Mouse (Mus musculus): ENCODE data around the gene Rab7. TPM values are rescaled to one million over a fixed set of nuclear protein-coding genes. Genes with fewer than 3 reads are reported as not detected.

Rab7 gene
- polyA plus RNA-seq, 1 experiment from 2014 or later: 231 TPM

DNA sequence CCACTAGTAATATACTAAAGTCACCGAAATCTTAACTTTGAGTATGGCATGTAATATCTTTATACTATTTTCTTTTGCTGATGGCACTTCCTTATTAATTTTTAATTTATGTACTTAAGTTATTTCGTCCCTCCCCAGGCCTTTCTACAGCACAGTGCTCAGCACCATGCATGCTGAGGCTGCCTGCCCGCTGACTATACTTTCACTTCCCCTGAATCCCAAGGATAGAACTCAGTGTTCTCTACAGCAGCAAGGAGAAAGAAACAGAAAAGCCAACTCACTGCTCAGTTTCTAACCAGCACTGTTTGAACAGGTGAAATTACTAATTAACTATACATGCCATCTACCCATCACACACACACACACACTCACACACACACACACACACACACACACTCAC, 11.6 kb downstream of the Rab7 start:
- DNase-seq (ENCODE audit: low spot score): no peak
- no peak overlapping the region for H3K4me2 ChIP-seq (ENCODE audit: low read depth, low read length)
- no peak overlapping the region for H3K4me3 ChIP-seq (ENCODE audit: low read depth, low read length)
- no peak overlapping the region for H3K27ac ChIP-seq (replicated peaks; ENCODE audit: low read depth, low read length)
- H3K27me3 ChIP-seq (ENCODE audit: control insufficient read depth, insufficient read depth, low read length): no peaks in the 10 kb centered on the region
- no peaks in the 10 kb centered on the region for H3K4me1 ChIP-seq (ENCODE audit: control insufficient read depth, insufficient read depth, low read length)
- no peaks in the 10 kb centered on the region; the same call in 1 of the 2 replicates for H3K36me3 ChIP-seq (replicated peaks; ENCODE audit: control insufficient read depth, insufficient read depth, low read depth, low read length)
- H3K9me3 ChIP-seq (replicated peaks; ENCODE audit: control insufficient read depth, low read length): no peaks in the 10 kb centered on the region
- WGBS: 94% methylated on average over 3 of the region's 3 CpGs
- no peak for ATAC-seq (replicated peaks; ENCODE audit: insufficient number of reproducible peaks, low FRiP score, low TSS enrichment, low read depth)
- H3K9ac ChIP-seq (replicated peaks; ENCODE audit: low read length): no peak overlapping the region

DNA sequence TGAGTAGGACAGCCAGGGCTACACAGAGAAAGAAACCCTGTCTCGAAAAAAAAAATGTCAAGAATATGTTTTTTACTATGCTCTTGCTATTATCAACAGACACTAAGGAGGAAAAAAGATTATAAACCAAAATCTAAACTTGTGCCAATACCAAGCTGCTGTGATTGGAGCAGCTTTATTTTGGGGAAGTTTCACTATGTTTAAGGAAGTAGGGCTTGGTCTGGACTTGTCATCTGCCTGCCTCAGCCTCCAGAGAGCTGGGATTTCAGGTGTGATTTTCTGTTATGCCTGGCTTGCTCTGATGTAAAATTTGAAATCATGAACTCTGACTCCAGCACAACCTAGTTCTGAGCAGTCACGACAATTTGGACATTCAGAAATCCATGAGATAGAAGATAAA, 14.6 kb downstream of the Rab7 start:
- Histone ChIP-seq H3K27ac (replicated peaks; ENCODE audit: low read depth, low read length) (no peak overlapping the region), H3K4me3 (ENCODE audit: low read depth, low read length) (no peak overlapping the region), H3K4me1 (ENCODE audit: control insufficient read depth, insufficient read depth, low read length) (no peaks in the 10 kb centered on the region), H3K9me3 (replicated peaks; ENCODE audit: control insufficient read depth, low read length) (no peaks in the 10 kb centered on the region), H3K36me3 (replicated peaks; ENCODE audit: control insufficient read depth, insufficient read depth, low read depth, low read length) (no peaks in the 10 kb centered on the region), H3K27me3 (ENCODE audit: control insufficient read depth, insufficient read depth, low read length) (no peaks in the 10 kb centered on the region), H3K4me2 (ENCODE audit: low read depth, low read length) (no peak overlapping the region), H3K9ac (replicated peaks; ENCODE audit: low read length) (no peak overlapping the region)
- DNase-seq (ENCODE audit: low spot score) (no peak), ATAC-seq (replicated peaks; ENCODE audit: insufficient number of reproducible peaks, low FRiP score, low TSS enrichment, low read depth) (no peak)
- WGBS: 93% methylated on average over 2 of the region's 2 CpGs

DNA sequence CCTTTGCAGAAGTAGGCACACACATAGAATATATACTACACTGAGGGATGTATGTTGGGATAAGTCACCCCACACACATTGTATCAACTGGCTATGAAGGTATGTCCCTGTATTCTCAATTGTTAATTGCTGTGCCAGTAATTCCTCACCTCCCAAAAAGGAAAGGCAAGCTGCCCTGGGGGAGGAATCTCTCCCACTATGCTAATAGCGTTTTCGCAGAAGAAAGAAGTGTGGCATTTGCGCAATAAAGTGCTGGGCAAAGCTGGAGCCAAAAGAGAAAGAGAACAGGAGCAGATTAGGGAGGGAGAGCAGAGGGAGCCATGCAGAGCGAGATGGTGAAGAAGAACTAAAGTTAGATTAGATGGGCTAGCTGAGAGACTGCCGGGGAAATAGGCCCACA, 17.7 kb downstream of the Rab7 start:
- no peaks in the 10 kb centered on the region for H3K4me1 ChIP-seq (ENCODE audit: control insufficient read depth, insufficient read depth, low read length)
- H3K9me3 ChIP-seq (replicated peaks; ENCODE audit: control insufficient read depth, low read length): no peaks in the 10 kb centered on the region
- H3K27ac ChIP-seq (replicated peaks; ENCODE audit: low read depth, low read length): no peak overlapping the region
- H3K4me3 ChIP-seq (ENCODE audit: low read depth, low read length): no peak overlapping the region
- no peak overlapping the region for H3K4me2 ChIP-seq (ENCODE audit: low read depth, low read length)
- no peak overlapping the region for H3K9ac ChIP-seq (replicated peaks; ENCODE audit: low read length)
- ATAC-seq (replicated peaks; ENCODE audit: insufficient number of reproducible peaks, low FRiP score, low TSS enrichment, low read depth) (no peak), DNase-seq (ENCODE audit: low spot score) (no peak)
- WGBS: 80% methylated on average over 5 of the region's 5 CpGs
- H3K36me3 ChIP-seq (replicated peaks; ENCODE audit: control insufficient read depth, insufficient read depth, low read depth, low read length): no peaks in the 10 kb centered on the region
- no peaks in the 10 kb centered on the region for H3K27me3 ChIP-seq (ENCODE audit: control insufficient read depth, insufficient read depth, low read length)

DNA sequence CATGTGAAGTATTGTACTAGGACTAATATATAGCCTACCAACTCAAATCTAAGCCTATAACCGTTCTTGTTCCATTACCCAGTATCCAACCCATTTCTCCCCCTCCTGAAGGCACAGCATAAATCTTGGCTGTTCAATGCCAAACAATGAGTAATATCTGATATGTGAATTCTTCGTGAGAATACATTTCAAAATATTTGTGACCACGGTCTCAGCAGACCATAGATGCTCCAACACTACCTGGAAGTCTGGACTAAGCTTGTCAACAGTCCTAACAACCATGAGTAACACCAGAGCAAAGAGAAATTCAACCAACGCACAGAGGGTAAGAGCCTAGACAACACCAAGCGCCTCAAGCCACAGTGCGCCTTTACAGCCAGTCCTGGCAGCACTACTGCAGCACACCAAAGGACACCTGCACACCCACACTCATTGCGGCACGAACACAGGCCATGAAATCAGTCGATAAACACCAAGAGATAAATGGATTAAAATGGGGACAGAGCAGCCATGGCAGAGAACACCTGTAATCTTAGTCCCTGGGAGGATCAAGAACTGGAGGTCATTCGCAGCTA, 21.7 kb downstream of the Rab7 start:
- Histone ChIP-seq H3K9me3 (replicated peaks; ENCODE audit: control insufficient read depth, low read length) (no peaks in the 10 kb centered on the region), H3K27me3 (ENCODE audit: control insufficient read depth, insufficient read depth, low read length) (no peaks in the 10 kb centered on the region), H3K4me1 (ENCODE audit: control insufficient read depth, insufficient read depth, low read length) (no peaks in the 10 kb centered on the region), H3K36me3 (replicated peaks; ENCODE audit: control insufficient read depth, insufficient read depth, low read depth, low read length) (no peaks in the 10 kb centered on the region), H3K9ac (replicated peaks; ENCODE audit: low read length) (no peak overlapping the region), H3K27ac (replicated peaks; ENCODE audit: low read depth, low read length) (no peak overlapping the region), H3K4me3 (ENCODE audit: low read depth, low read length) (no peak overlapping the region), H3K4me2 (ENCODE audit: low read depth, low read length) (no peak overlapping the region)
- no peak for DNase-seq (ENCODE audit: low spot score)
- no peak for ATAC-seq (replicated peaks; ENCODE audit: insufficient number of reproducible peaks, low FRiP score, low TSS enrichment, low read depth)
- 97% methylated on average over 10 of the region's 10 CpGs for WGBS

DNA sequence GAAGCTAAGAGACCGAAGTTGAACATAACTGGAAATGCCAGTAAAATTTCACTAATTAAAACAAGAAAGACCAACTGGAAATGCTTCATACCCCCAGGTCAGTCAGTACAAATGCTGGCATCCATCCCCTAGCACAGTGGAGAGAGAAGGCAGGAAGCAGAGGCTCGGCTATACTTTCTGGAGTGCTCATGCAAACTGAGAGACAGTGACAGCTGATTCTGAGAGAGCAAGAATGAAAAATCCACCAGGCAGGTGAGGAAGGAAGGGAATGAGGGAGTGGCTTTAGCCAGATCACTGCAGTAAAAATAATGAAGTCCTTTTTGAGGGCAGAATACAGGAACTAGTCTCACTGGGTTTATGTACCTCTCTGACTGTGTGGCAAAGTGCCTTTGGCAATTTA, 25.9 kb downstream of the Rab7 start:
- Histone ChIP-seq H3K9ac (replicated peaks; ENCODE audit: low read length) (no peak overlapping the region), H3K36me3 (replicated peaks; ENCODE audit: control insufficient read depth, insufficient read depth, low read depth, low read length) (no peaks in the 10 kb centered on the region), H3K9me3 (replicated peaks; ENCODE audit: control insufficient read depth, low read length) (no peaks in the 10 kb centered on the region), H3K27me3 (ENCODE audit: control insufficient read depth, insufficient read depth, low read length) (no peaks in the 10 kb centered on the region), H3K4me1 (ENCODE audit: control insufficient read depth, insufficient read depth, low read length) (no peaks in the 10 kb centered on the region), H3K4me3 (ENCODE audit: low read depth, low read length) (no peak overlapping the region), H3K27ac (replicated peaks; ENCODE audit: low read depth, low read length) (no peak overlapping the region), H3K4me2 (ENCODE audit: low read depth, low read length) (no peak overlapping the region)
- DNase-seq (ENCODE audit: low spot score): no peak
- WGBS: 75% methylated on average over 2 of the region's 2 CpGs
- no peak for ATAC-seq (replicated peaks; ENCODE audit: insufficient number of reproducible peaks, low FRiP score, low TSS enrichment, low read depth)

DNA sequence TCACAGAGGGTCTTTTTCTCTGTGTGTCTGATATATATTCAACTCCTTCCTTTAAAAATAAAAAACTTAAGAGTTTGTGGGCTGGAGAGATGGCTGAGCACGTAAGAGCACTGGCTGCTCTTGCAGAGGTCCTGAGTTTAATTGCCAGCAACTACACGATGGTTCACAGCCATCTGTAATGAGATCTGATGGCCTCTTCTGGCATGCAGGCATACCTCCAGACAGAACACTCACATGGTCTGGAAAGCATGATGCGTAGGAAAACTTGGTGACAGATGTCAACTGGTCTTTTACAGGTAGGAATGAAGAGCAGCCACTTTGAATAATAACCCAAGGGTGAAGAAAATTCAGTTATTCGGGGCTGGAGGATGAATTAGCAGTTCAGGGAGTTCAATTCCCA, 27.2 kb downstream of the Rab7 start:
- 60% methylated on average over 4 of the region's 4 CpGs for WGBS
- H3K4me2 ChIP-seq (ENCODE audit: low read depth, low read length): no peak overlapping the region
- H3K4me1 ChIP-seq (ENCODE audit: control insufficient read depth, insufficient read depth, low read length): no peaks in the 10 kb centered on the region
- ATAC-seq (replicated peaks; ENCODE audit: insufficient number of reproducible peaks, low FRiP score, low TSS enrichment, low read depth): no peak
- H3K4me3 ChIP-seq (ENCODE audit: low read depth, low read length): no peak overlapping the region
- DNase-seq (ENCODE audit: low spot score): no peak
- H3K36me3 ChIP-seq (replicated peaks; ENCODE audit: control insufficient read depth, insufficient read depth, low read depth, low read length): no peaks in the 10 kb centered on the region; the same call in 1 of the 2 replicates
- H3K9ac ChIP-seq (replicated peaks; ENCODE audit: low read length): no peak overlapping the region
- H3K9me3 ChIP-seq (replicated peaks; ENCODE audit: control insufficient read depth, low read length): no peaks in the 10 kb centered on the region
- no peak overlapping the region for H3K27ac ChIP-seq (replicated peaks; ENCODE audit: low read depth, low read length)
- H3K27me3 ChIP-seq (ENCODE audit: control insufficient read depth, insufficient read depth, low read length): no peaks in the 10 kb centered on the region

DNA sequence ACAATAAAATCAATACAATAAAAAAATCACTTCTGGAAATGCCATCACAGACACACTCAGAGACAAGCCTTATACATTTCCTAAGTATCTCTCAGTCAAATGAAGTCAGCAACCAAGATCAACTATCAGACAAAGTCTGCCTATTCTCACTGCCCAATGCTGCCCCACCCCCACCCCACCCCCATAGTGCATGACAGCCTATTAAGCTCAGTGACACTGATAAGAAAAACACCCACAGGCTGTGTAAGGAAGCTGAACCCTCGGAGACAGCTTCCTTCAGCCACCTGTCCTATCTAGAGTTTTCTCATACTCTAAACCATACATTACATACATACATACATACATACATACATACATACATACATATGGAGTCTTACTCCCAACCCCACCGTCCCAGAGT, 29.3 kb downstream of the Rab7 start:
- Histone ChIP-seq H3K4me3 (ENCODE audit: low read depth, low read length) (no peak overlapping the region), H3K4me2 (ENCODE audit: low read depth, low read length) (no peak overlapping the region), H3K9ac (replicated peaks; ENCODE audit: low read length) (no peak overlapping the region), H3K27me3 (ENCODE audit: control insufficient read depth, insufficient read depth, low read length) (no peaks in the 10 kb centered on the region), H3K9me3 (replicated peaks; ENCODE audit: control insufficient read depth, low read length) (no peaks in the 10 kb centered on the region), H3K36me3 (replicated peaks; ENCODE audit: control insufficient read depth, insufficient read depth, low read depth, low read length) (no peaks in the 10 kb centered on the region; the same call in 1 of the 2 replicates), H3K4me1 (ENCODE audit: control insufficient read depth, insufficient read depth, low read length) (no peaks in the 10 kb centered on the region), H3K27ac (replicated peaks; ENCODE audit: low read depth, low read length) (no peak overlapping the region)
- WGBS: 71% methylated on average over 2 of the region's 2 CpGs
- DNase-seq (ENCODE audit: low spot score) (no peak), ATAC-seq (replicated peaks; ENCODE audit: insufficient number of reproducible peaks, low FRiP score, low TSS enrichment, low read depth) (no peak)

DNA sequence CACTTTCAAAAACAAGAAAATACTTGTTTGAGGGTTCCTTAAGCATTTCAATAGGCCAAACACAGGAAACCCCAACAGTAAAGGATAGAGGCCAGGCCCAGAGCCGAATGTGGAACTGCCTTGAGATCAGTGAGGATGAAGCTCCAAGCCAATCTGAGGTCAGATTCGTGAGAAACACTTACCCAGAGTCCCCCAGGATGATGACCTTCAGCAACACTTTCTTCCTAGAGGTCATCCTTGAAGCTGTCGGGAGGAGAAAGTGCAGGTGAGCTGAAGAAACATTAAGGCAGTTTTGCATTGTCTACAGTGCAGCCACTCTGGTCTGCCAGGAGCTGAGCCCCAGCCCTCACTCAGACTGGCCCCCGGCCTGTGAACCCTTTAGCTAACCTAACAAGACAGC, 31.6 kb downstream of the Rab7 start:
- no peaks in the 10 kb centered on the region for H3K9me3 ChIP-seq (replicated peaks; ENCODE audit: control insufficient read depth, low read length)
- H3K4me1 ChIP-seq (ENCODE audit: control insufficient read depth, insufficient read depth, low read length): no peaks in the 10 kb centered on the region
- H3K4me3 ChIP-seq (ENCODE audit: low read depth, low read length): no peak overlapping the region
- DNase-seq (ENCODE audit: low spot score): no peak
- no peak overlapping the region for H3K27ac ChIP-seq (replicated peaks; ENCODE audit: low read depth, low read length)
- H3K9ac ChIP-seq (replicated peaks; ENCODE audit: low read length): no peak overlapping the region
- ATAC-seq (replicated peaks; ENCODE audit: insufficient number of reproducible peaks, low FRiP score, low TSS enrichment, low read depth): no peak
- WGBS: 78% methylated on average over 4 of the region's 4 CpGs
- H3K27me3 ChIP-seq (ENCODE audit: control insufficient read depth, insufficient read depth, low read length): no peaks in the 10 kb centered on the region
- no peaks in the 10 kb centered on the region; the same call in 1 of the 2 replicates for H3K36me3 ChIP-seq (replicated peaks; ENCODE audit: control insufficient read depth, insufficient read depth, low read depth, low read length)
- H3K4me2 ChIP-seq (ENCODE audit: low read depth, low read length): no peak overlapping the region

All from embryonic facial prominence, embryonic 11.5 days (tissue).